Mouse (Mus musculus): Measurements from ENCODE around the gene Slc30a1. TPM values are rescaled to one million over a fixed set of nuclear protein-coding genes. Genes with fewer than 3 reads are reported as not detected.

The Slc30a1 gene
- polyA plus RNA-seq, 1 experiment = 16.5 TPM

GRCm38 (mm10) chr1:191926681-191927080, 20.1 kb downstream of the Slc30a1 start:
- no peaks in the 10 kb centered on the region for H3K36me3 ChIP-seq (ENCODE audit: control insufficient read depth, insufficient read depth, low read length)
- no peak overlapping the region for H3K27ac ChIP-seq (ENCODE audit: insufficient read depth, low read depth, low read length)
- no peak overlapping the region for H3K4me3 ChIP-seq (ENCODE audit: low read depth, low read length)
- WGBS = 77% methylated on average over 3 of the region's 3 CpGs
- no peaks in the 10 kb centered on the region; the same call in 1 of the 2 replicates for H3K4me1 ChIP-seq (ENCODE audit: control insufficient read depth, insufficient read depth, insufficient read length, low read length)
- TF ChIP-seq POLR2A (IDR thresholded peaks at IDR 0.05; ENCODE audit: low read depth, low read length) (no peak), CTCF (IDR thresholded peaks at IDR 0.05; ENCODE audit: extremely low read depth, insufficient read length, insufficient replicate concordance, low read depth, low read length) (no peak)
- no peaks in the 10 kb centered on the region for H3K27me3 ChIP-seq (ENCODE audit: control insufficient read depth, insufficient read depth, low read length)

GRCm38 (mm10) chr1:191928345-191928744, 21.8 kb downstream of the Slc30a1 start:
- Histone ChIP-seq H3K27me3 (ENCODE audit: control insufficient read depth, insufficient read depth, low read length) (no peaks in the 10 kb centered on the region), H3K4me3 (ENCODE audit: low read depth, low read length) (no peak overlapping the region), H3K4me1 (ENCODE audit: control insufficient read depth, insufficient read depth, insufficient read length, low read length) (no peaks in the 10 kb centered on the region; the same call in 1 of the 2 replicates), H3K36me3 (ENCODE audit: control insufficient read depth, insufficient read depth, low read length) (no peaks in the 10 kb centered on the region), H3K27ac (ENCODE audit: insufficient read depth, low read depth, low read length) (no peak overlapping the region)
- TF ChIP-seq CTCF (IDR thresholded peaks at IDR 0.05; ENCODE audit: extremely low read depth, insufficient read length, insufficient replicate concordance, low read depth, low read length) (no peak), POLR2A (IDR thresholded peaks at IDR 0.05; ENCODE audit: low read depth, low read length) (no peak)
- 56% methylated on average over 7 of the region's 7 CpGs for WGBS

- Histone ChIP-seq H3K27me3 (ENCODE audit: control insufficient read depth, insufficient read depth, low read length) (no peaks in the 10 kb centered on the region), H3K4me3 (ENCODE audit: low read depth, low read length) (no peak overlapping the region), H3K36me3 (ENCODE audit: control insufficient read depth, insufficient read depth, low read length) (no peaks in the 10 kb centered on the region), H3K4me1 (ENCODE audit: control insufficient read depth, insufficient read depth, insufficient read length, low read length) (no peaks in the 10 kb centered on the region; the same call in 1 of the 2 replicates), H3K27ac (ENCODE audit: insufficient read depth, low read depth, low read length) (no peak overlapping the region)
- TF ChIP-seq CTCF (IDR thresholded peaks at IDR 0.05; ENCODE audit: extremely low read depth, insufficient read length, insufficient replicate concordance, low read depth, low read length) (no peak), POLR2A (IDR thresholded peaks at IDR 0.05; ENCODE audit: low read depth, low read length) (no peak)
- 68% methylated on average over 8 of the region's 8 CpGs for WGBS
Measured at GRCm38 (mm10) chr1:191929065-191929464, 22.5 kb downstream of the Slc30a1 start.

- Histone ChIP-seq H3K4me1 (ENCODE audit: control insufficient read depth, insufficient read depth, insufficient read length, low read length) (no peaks in the 10 kb centered on the region; the same call in 1 of the 2 replicates), H3K4me3 (ENCODE audit: low read depth, low read length) (no peak overlapping the region), H3K36me3 (ENCODE audit: control insufficient read depth, insufficient read depth, low read length) (no peaks in the 10 kb centered on the region), H3K27ac (ENCODE audit: insufficient read depth, low read depth, low read length) (no peak overlapping the region), H3K27me3 (ENCODE audit: control insufficient read depth, insufficient read depth, low read length) (no peaks in the 10 kb centered on the region)
- WGBS = 81% methylated on average over 12 of the region's 12 CpGs
- TF ChIP-seq CTCF (IDR thresholded peaks at IDR 0.05; ENCODE audit: extremely low read depth, insufficient read length, insufficient replicate concordance, low read depth, low read length) = no peak
- no peak for TF ChIP-seq POLR2A (IDR thresholded peaks at IDR 0.05; ENCODE audit: low read depth, low read length)
Measured at GRCm38 (mm10) chr1:191929897-191930524, 23.4 kb downstream of the Slc30a1 start.

- Histone ChIP-seq H3K36me3 (ENCODE audit: control insufficient read depth, insufficient read depth, low read length) (no peaks in the 10 kb centered on the region), H3K4me1 (ENCODE audit: control insufficient read depth, insufficient read depth, insufficient read length, low read length) (no peaks in the 10 kb centered on the region; the same call in 1 of the 2 replicates), H3K4me3 (ENCODE audit: low read depth, low read length) (no peak overlapping the region), H3K27ac (ENCODE audit: insufficient read depth, low read depth, low read length) (no peak overlapping the region), H3K27me3 (ENCODE audit: control insufficient read depth, insufficient read depth, low read length) (no peaks in the 10 kb centered on the region)
- WGBS = 92% methylated on average over 3 of the region's 3 CpGs
- TF ChIP-seq CTCF (IDR thresholded peaks at IDR 0.05; ENCODE audit: extremely low read depth, insufficient read length, insufficient replicate concordance, low read depth, low read length) (no peak), POLR2A (IDR thresholded peaks at IDR 0.05; ENCODE audit: low read depth, low read length) (no peak)
Measured at GRCm38 (mm10) chr1:191930525-191931105, 24.0 kb downstream of the Slc30a1 start.

- Histone ChIP-seq H3K4me1 (ENCODE audit: control insufficient read depth, insufficient read depth, insufficient read length, low read length) (no peaks in the 10 kb centered on the region; the same call in 1 of the 2 replicates), H3K4me3 (ENCODE audit: low read depth, low read length) (no peak overlapping the region), H3K27me3 (ENCODE audit: control insufficient read depth, insufficient read depth, low read length) (no peaks in the 10 kb centered on the region), H3K36me3 (ENCODE audit: control insufficient read depth, insufficient read depth, low read length) (no peaks in the 10 kb centered on the region), H3K27ac (ENCODE audit: insufficient read depth, low read depth, low read length) (no peak overlapping the region)
- no peak for TF ChIP-seq POLR2A (IDR thresholded peaks at IDR 0.05; ENCODE audit: low read depth, low read length)
- TF ChIP-seq CTCF (IDR thresholded peaks at IDR 0.05; ENCODE audit: extremely low read depth, insufficient read length, insufficient replicate concordance, low read depth, low read length) = no peak
- 73% methylated on average over 8 of the region's 8 CpGs for WGBS
Measured at GRCm38 (mm10) chr1:191932286-191932985, 25.9 kb downstream of the Slc30a1 start.

Measured in small intestine, adult 2 months (tissue).